Mouse (Mus musculus) heart, embryonic 12.5 days (tissue): Measurements from ENCODE around the gene Smim27. TPM values are rescaled to one million over a fixed set of nuclear protein-coding genes. Genes with fewer than 3 reads are reported as not detected.
A peak's percentile ranks its signal among the peaks of the same experiment; 100 is the strongest.

ENCODE experiments used
- ATAC-seq: fragments of 200-750 bp; cut with Nextera tagmentation; 2 replicates; pipeline ENCODE4 v1.8.0; 2017; ENCODE audit warnings: moderate TSS enrichment, moderate library complexity; ENCODE audit not compliant: insufficient number of reproducible peaks, low FRiP score
- H3K27ac ChIP-seq: fragments of 300-500 bp; sonication (generic); 2 replicates; pipeline ENCODE4 v1.5.1; 2016; ENCODE audit warnings: mild to moderate bottlenecking, moderate library complexity; ENCODE audit not compliant: poor library complexity, severe bottlenecking
- H3K27me3 ChIP-seq: fragments of 300-500 bp; sonication (generic); replicated peaks from 2 replicates; pipeline ENCODE4 v1.6.1; 2016; ENCODE audit warnings: mild to moderate bottlenecking, moderate library complexity
- H3K36me3 ChIP-seq: fragments of 300-500 bp; sonication (generic); 2 replicates; pipeline ENCODE4 v1.6.1; 2016; ENCODE audit warnings: mild to moderate bottlenecking, moderate library complexity
- H3K4me1 ChIP-seq: fragments of 300-500 bp; sonication (generic); replicated peaks from 2 replicates; pipeline ENCODE4 v1.6.1; 2016; ENCODE audit warnings: mild to moderate bottlenecking
- H3K4me2 ChIP-seq: fragments of 300-500 bp; sonication (generic); 2 replicates; pipeline ENCODE4 v1.6.1; 2016; ENCODE audit warnings: mild to moderate bottlenecking, moderate library complexity
- H3K4me3 ChIP-seq: fragments of 300-500 bp; sonication (generic); 2 replicates; pipeline ENCODE4 v1.5.1; 2016; ENCODE audit warnings: mild to moderate bottlenecking
- H3K9ac ChIP-seq: fragments of 300-500 bp; sonication (generic); 2 replicates; pipeline ENCODE4 v1.6.1; 2016; ENCODE audit warnings: mild to moderate bottlenecking, moderate library complexity
- H3K9me3 ChIP-seq: fragments of 300-500 bp; sonication (generic); replicated peaks from 2 replicates; pipeline ENCODE4 v1.6.1; 2016; ENCODE audit warnings: mild to moderate bottlenecking, moderate library complexity
- WGBS: fragments of 180-500 bp; shearing (Covaris S2); methylation state at CpG from one replicate; pipeline ENCODE4 v1.1.7; 2016; 5-methylcytosine and 5-hydroxymethylcytosine counted together
- polyA plus RNA-seq: library from polyadenylated mRNA; unstranded; fragments of >200 nt; fragmentation: Nextera tagmentation; extraction: Ambion mirVana; gene quantifications from 2 replicates; pipeline ENCODE4 v1.2.1, GENCODE M21; 2016

The Smim27 gene
- polyA plus RNA-seq, 1 experiment from 2014 or later = 34.7 TPM

DNA sequence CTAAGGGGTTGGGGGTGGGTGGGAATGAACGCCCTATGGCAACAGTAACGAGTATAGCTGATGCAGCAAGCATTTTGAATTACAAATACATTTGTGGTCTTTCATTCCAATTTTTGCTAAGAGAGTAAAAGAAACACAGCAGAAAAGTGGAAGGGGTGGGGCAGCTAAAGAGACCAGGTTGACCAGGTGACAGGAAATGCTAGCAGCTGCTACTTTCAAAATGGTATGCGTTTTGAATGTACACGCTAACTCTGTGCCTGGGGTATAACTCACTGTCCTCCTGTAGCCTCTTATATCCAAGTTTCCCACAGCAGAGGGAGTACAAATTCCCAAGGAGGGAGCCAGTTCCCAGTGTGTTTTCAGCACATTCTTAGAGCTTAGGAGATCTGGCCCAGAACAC lies 32.5 kb upstream of the Smim27 start:
- 84% methylated on average over 4 of the region's 4 CpGs for WGBS
- peaks cover 10% of the 10 kb centered on the region; the same call in 1 of the 2 replicates for H3K4me1 ChIP-seq
- peaks cover 11% of the 10 kb centered on the region; the same call in 1 of the 2 replicates for H3K36me3 ChIP-seq
- no peak overlapping the region for H3K4me2 ChIP-seq
- ATAC-seq = no peak
- no peaks in the 10 kb centered on the region for H3K9me3 ChIP-seq
- no peak overlapping the region for H3K27ac ChIP-seq
- H3K27me3 ChIP-seq = no peaks in the 10 kb centered on the region
- H3K4me3 ChIP-seq = no peak overlapping the region
- no peak overlapping the region for H3K9ac ChIP-seq

- peak; percentile 78; the same call in 1 of the 2 replicates for ATAC-seq
Measured at GRCm38 (mm10) chr4:40238483-40239408, 30.6 kb upstream of the Smim27 start.

DNA sequence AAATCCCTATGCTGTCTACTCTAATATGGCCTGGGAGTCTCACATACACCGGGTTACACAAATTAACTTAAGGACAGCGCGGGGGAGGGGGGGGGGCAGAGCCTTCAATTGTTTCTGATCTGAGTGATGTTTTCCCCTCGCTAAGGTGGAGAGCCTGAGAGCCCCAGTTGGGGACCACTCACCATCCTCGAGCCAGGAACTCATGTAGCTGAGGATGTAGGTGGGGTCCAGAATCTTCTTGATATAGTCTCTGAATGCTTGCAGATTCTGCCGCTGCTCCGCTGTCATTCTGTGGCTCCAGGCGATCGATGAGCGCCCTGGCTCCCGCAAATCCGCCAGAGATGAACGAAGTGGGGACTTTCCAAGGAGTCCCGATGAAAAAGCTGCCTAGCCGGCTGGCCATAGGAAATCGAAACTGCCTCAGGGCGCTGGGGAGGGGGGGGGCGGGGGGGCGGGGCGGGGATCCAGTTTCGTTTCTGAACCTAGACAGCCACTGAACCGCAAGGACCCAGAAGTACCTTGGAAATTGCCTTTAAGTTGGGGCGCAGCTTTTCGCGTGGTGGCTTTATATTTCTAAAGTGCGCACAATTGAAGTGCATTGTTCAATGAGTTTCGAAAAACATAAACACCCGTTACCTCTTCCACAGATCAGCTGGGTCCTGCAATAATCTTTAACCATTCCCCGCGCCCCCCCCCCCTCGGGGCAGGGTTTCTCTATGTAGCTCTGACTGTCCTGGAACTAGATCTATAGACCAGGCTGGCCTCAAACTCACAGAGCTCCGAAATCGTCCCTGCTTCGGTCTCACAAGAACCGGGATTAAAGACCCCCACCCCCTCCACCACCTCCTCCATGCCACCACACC lies 29.7 kb upstream of the Smim27 start, which contains the start of gene Ddx58:
TSS of gene Ddx58 (minus strand) at position 420 of the 863 bp plus-strand sequence.
- Histone ChIP-seq H3K27me3 (no peaks in the 10 kb centered on the region), H3K4me1 (peaks cover 10% of the 10 kb centered on the region; the same call in 1 of the 2 replicates), H3K9me3 (no peaks in the 10 kb centered on the region), H3K4me3 (peak within 1 kb of the TSS; percentile 58), H3K9ac (peak within 1 kb of the TSS; percentile 68), H3K36me3 (peaks cover 3% of the 10 kb centered on the region; the same call in 1 of the 2 replicates), H3K4me2 (peak within 1 kb of the TSS; percentile 91), H3K27ac (peak within 1 kb of the TSS; percentile 39; the same call in 1 of the 2 replicates)
- ATAC-seq = peak; percentile 71
- WGBS = 4% methylated on average over 35 of the region's 35 CpGs

More at GRCm38 (mm10) chr4:40238483-40239408, 30.6 kb upstream of the Smim27 start:
- Histone ChIP-seq H3K36me3 (peaks cover 9% of the 10 kb centered on the region; the same call in 1 of the 2 replicates), H3K9ac (peak overlapping the region; percentile 68), H3K9me3 (no peaks in the 10 kb centered on the region), H3K4me1 (peaks cover 10% of the 10 kb centered on the region; the same call in 1 of the 2 replicates), H3K4me2 (peak overlapping the region; percentile 91), H3K27me3 (no peaks in the 10 kb centered on the region), H3K4me3 (peak overlapping the region; percentile 58), H3K27ac (peak overlapping the region; percentile 39; the same call in 1 of the 2 replicates)
- 3% methylated on average over 17 of the region's 17 CpGs for WGBS

- ATAC-seq = 0 out of 2 replicates have a peak, but pooled peaks have one; percentile 30
- Histone ChIP-seq H3K4me1 (peaks cover 10% of the 10 kb centered on the region; the same call in 1 of the 2 replicates), H3K27ac (no peak overlapping the region), H3K9me3 (no peaks in the 10 kb centered on the region), H3K4me2 (peak overlapping the region; percentile 91), H3K4me3 (peak overlapping the region; percentile 58), H3K27me3 (no peaks in the 10 kb centered on the region), H3K36me3 (no peaks in the 10 kb centered on the region), H3K9ac (peak overlapping the region; percentile 60)
- WGBS = 46% methylated on average over 5 of the region's 5 CpGs
Measured at GRCm38 (mm10) chr4:40240272-40240744, 29.1 kb upstream of the Smim27 start.

GRCm38 (mm10) chr4:40241928-40242327 lies 27.5 kb upstream of the Smim27 start:
- Histone ChIP-seq H3K36me3 (no peaks in the 10 kb centered on the region), H3K27me3 (no peaks in the 10 kb centered on the region), H3K4me2 (no peak overlapping the region), H3K27ac (no peak overlapping the region), H3K4me3 (no peak overlapping the region), H3K9me3 (no peaks in the 10 kb centered on the region), H3K9ac (no peak overlapping the region), H3K4me1 (peaks cover 10% of the 10 kb centered on the region; the same call in 1 of the 2 replicates)
- WGBS = 51% methylated on average over 6 of the region's 6 CpGs
- no peak for ATAC-seq

DNA sequence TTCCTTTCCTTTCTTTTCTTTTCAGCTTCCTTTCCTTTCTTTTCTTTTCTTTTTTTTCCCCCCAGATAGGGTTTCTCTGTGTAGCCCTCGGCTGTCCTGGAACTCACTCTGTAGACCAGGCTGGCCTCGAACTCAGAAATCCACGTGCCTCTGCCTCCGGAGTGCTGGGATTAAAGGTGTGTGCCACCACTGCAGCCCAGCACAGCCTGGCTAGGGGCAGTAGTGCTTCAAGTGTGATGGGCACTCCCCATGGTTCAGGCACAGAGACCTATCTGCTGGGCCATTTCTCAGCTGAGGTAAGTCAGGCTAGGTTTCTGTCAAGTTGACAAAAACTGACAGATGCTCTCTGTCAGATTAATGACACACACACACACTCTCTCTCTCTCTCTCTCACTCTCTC lies 26.4 kb upstream of the Smim27 start:
- no peaks in the 10 kb centered on the region for H3K9me3 ChIP-seq
- H3K4me1 ChIP-seq = peaks cover 10% of the 10 kb centered on the region; the same call in 1 of the 2 replicates
- no peak overlapping the region for H3K4me2 ChIP-seq
- ATAC-seq = no peak
- WGBS = 82% methylated on average over 4 of the region's 4 CpGs
- H3K27ac ChIP-seq = no peak overlapping the region
- no peak overlapping the region for H3K9ac ChIP-seq
- no peaks in the 10 kb centered on the region for H3K27me3 ChIP-seq
- H3K36me3 ChIP-seq = no peaks in the 10 kb centered on the region
- no peak overlapping the region for H3K4me3 ChIP-seq

GRCm38 (mm10) chr4:40244035-40244434 lies 25.3 kb upstream of the Smim27 start:
- no peak overlapping the region for H3K4me2 ChIP-seq
- H3K27ac ChIP-seq = no peak overlapping the region
- 80% methylated on average over 8 of the region's 8 CpGs for WGBS
- no peak overlapping the region for H3K4me3 ChIP-seq
- no peaks in the 10 kb centered on the region for H3K27me3 ChIP-seq
- ATAC-seq = no peak
- H3K9me3 ChIP-seq = no peaks in the 10 kb centered on the region
- no peak overlapping the region for H3K9ac ChIP-seq
- H3K4me1 ChIP-seq = 0 out of 2 replicates have a peak, but pooled peaks cover 5% of the 10 kb centered on the region
- no peaks in the 10 kb centered on the region for H3K36me3 ChIP-seq

DNA sequence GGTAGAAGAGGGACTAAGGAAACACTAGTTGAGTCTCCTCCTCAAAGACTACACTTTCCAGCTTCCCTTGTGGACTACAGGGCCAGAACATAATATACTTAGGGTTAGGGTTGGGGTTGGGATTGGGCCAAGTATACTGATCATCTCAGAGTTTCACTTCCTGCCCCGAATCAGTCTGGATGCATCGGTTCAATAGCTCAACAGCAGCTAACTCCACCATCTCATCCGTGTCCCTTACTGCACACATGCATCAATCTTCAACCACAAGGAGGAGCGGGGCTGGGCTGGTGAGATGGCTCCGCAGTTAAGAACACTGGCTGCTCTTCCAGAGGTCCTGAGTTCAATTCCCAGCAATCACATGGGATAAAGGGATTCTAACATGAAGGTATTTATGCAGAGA lies 18.4 kb upstream of the Smim27 start:
- Histone ChIP-seq H3K4me3 (no peak overlapping the region), H3K9ac (no peak overlapping the region), H3K4me2 (no peak overlapping the region), H3K9me3 (no peaks in the 10 kb centered on the region), H3K4me1 (no peaks in the 10 kb centered on the region), H3K27ac (no peak overlapping the region), H3K36me3 (no peaks in the 10 kb centered on the region), H3K27me3 (no peaks in the 10 kb centered on the region)
- no peak for ATAC-seq
- 95% methylated on average over 5 of the region's 5 CpGs for WGBS

DNA sequence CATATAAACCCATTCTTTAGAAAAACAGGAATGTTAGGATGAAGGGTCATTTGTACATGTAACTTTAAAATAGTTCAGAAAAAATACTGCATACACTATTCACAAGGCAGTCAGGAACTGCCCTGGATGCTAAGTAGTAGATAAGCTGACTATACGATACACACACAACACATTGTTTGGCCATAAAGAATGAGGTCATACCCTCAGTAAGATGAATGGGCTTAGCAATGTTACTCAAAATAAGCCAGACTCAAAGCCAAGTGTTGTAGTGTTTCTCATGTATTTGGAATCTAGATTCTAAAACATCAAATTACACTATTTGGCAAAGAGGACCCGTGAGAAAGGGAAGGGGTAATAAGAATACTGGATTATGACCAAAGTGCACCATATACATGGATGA lies 15.6 kb upstream of the Smim27 start:
- no peak overlapping the region for H3K27ac ChIP-seq
- 58% methylated on average over 2 of the region's 2 CpGs for WGBS
- no peak overlapping the region for H3K4me3 ChIP-seq
- H3K9ac ChIP-seq = no peak overlapping the region
- H3K36me3 ChIP-seq = peaks cover 9% of the 10 kb centered on the region; the same call in 1 of the 2 replicates
- H3K4me1 ChIP-seq = no peaks in the 10 kb centered on the region
- no peaks in the 10 kb centered on the region for H3K27me3 ChIP-seq
- no peak for ATAC-seq
- H3K4me2 ChIP-seq = no peak overlapping the region
- H3K9me3 ChIP-seq = no peaks in the 10 kb centered on the region

GRCm38 (mm10) chr4:40254385-40255103 lies 14.8 kb upstream of the Smim27 start:
- peaks cover 14% of the 10 kb centered on the region for H3K36me3 ChIP-seq
- no peak overlapping the region for H3K4me2 ChIP-seq
- no peak overlapping the region for H3K9ac ChIP-seq
- no peak overlapping the region for H3K27ac ChIP-seq
- no peak for ATAC-seq
- no peaks in the 10 kb centered on the region for H3K4me1 ChIP-seq
- WGBS = 86% methylated on average over 8 of the region's 8 CpGs
- no peaks in the 10 kb centered on the region for H3K9me3 ChIP-seq
- H3K27me3 ChIP-seq = no peaks in the 10 kb centered on the region
- no peak overlapping the region for H3K4me3 ChIP-seq
